Mouse (Mus musculus) left cerebral cortex, postnatal 14 days (tissue): ENCODE results near the gene Ptprj. TPM values are rescaled to one million over a fixed set of nuclear protein-coding genes. Genes with fewer than 3 reads are reported as not detected.

ENCODE experiments used
- DNase-seq, 2 experiments: peaks; one replicate each; pipeline ENCODE4 v3.0.0; 2021 to 2022; ENCODE audit warnings: low spot score in 2 of 2, mixed read lengths in 1 of 2
- intact Hi-C: fragments of 180-260 bp; cut with DNase I; formaldehyde crosslinking; loops from one replicate; pipeline ENCODE4 v1.15.1; 2025
- total RNA-seq, 2 experiments: library from RNA; stranded (reverse); gene quantifications; 2 replicates each; pipeline ENCODE4 v1.2.3; 2021

Ptprj gene
- total RNA-seq, 2 experiments from 2014 or later = 91.2 to 111 TPM

- no peak for DNase-seq
- intact Hi-C loops = loop anchor here (5.0 kb wide), 1 partner anchor 58 kb away; no protein-coding TSS in a partner anchor
Observed at GRCm38 (mm10) chr2:90565192-90565929, 15.1 kb downstream of the Ptprj start.

- DNase-seq = no peak
- intact Hi-C loops = no loop called here
Observed at GRCm38 (mm10) chr2:90564552-90564951, 15.9 kb downstream of the Ptprj start.

GRCm38 (mm10) chr2:90563171-90563570 lies 17.3 kb downstream of the Ptprj start:
- DNase-seq = no peak
- intact Hi-C loops = no loop called here

- intact Hi-C loops = no loop called here
Observed at GRCm38 (mm10) chr2:90562126-90562670, 18.2 kb downstream of the Ptprj start.

GRCm38 (mm10) chr2:90560197-90560843 lies 20.1 kb downstream of the Ptprj start:
- DNase-seq = no peak
- intact Hi-C loops = no loop called here

More at GRCm38 (mm10) chr2:90562126-90562670, 18.2 kb downstream of the Ptprj start:
- no peak for DNase-seq

GRCm38 (mm10) chr2:90559688-90560196 lies 20.7 kb downstream of the Ptprj start:
- intact Hi-C loops = no loop called here
- DNase-seq = no peak

- DNase-seq = no peak
- intact Hi-C loops = no loop called here
Observed at GRCm38 (mm10) chr2:90559015-90559687, 21.3 kb downstream of the Ptprj start.

- no peak for DNase-seq
- intact Hi-C loops = no loop called here
Observed at GRCm38 (mm10) chr2:90558361-90558760, 22.1 kb downstream of the Ptprj start.

GRCm38 (mm10) chr2:90557913-90558312 lies 22.5 kb downstream of the Ptprj start:
- intact Hi-C loops = no loop called here
- no peak for DNase-seq

- intact Hi-C loops = no loop called here
- DNase-seq = no peak
Observed at GRCm38 (mm10) chr2:90555744-90556143, 24.7 kb downstream of the Ptprj start.

- DNase-seq = no peak
- intact Hi-C loops = no loop called here
Observed at GRCm38 (mm10) chr2:90554806-90555205, 25.6 kb downstream of the Ptprj start.

GRCm38 (mm10) chr2:90553861-90554260 lies 26.6 kb downstream of the Ptprj start:
- no peak for DNase-seq
- intact Hi-C loops = no loop called here

- no peak for DNase-seq
- intact Hi-C loops = no loop called here
Observed at GRCm38 (mm10) chr2:90550656-90551055, 29.8 kb downstream of the Ptprj start.

- intact Hi-C loops = no loop called here
- DNase-seq = no peak
Observed at GRCm38 (mm10) chr2:90548541-90548940, 31.9 kb downstream of the Ptprj start.

GRCm38 (mm10) chr2:90547144-90547609 lies 33.3 kb downstream of the Ptprj start:
- DNase-seq = no peak
- intact Hi-C loops = no loop called here

- DNase-seq = no peak
- intact Hi-C loops = no loop called here
Observed at GRCm38 (mm10) chr2:90545261-90545660, 35.2 kb downstream of the Ptprj start.

- intact Hi-C loops = no loop called here
- DNase-seq = no peak
Observed at GRCm38 (mm10) chr2:90543989-90544388, 36.5 kb downstream of the Ptprj start.

GRCm38 (mm10) chr2:90543106-90543702 lies 37.2 kb downstream of the Ptprj start:
- no peak for DNase-seq
- intact Hi-C loops = no loop called here

GRCm38 (mm10) chr2:90542656-90543055 lies 37.8 kb downstream of the Ptprj start:
- intact Hi-C loops = no loop called here
- DNase-seq = no peak
